ENCODE assay signal across 9 mouse cellular contexts in the genomic region with DNA sequence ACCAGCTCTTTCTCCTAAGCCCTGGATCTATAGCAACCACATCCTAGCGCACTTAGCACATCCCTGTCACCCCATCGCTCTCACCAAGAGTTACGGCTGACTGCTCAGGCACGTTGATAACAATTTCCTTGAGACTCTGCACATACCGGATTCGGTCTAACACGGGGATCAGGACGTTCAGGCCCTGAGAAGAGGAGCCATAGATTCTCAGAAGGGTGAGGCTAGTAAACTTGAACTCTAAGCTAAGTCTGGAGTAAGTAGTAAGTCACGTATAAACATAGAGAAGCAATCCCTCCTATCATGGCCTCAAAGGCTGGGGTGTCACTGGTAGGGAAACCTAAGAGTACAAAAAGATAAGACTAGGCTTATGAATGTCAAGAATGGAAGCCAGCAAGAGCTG. TPM values are rescaled to one million over a fixed set of nuclear protein-coding genes. Genes with fewer than 3 reads are reported as not detected.
DNase-seq lines count a peak whose midpoint lies in the region; ATAC-seq and TF ChIP-seq lines count a peak whose summit lies in the region.
"Had no signal": no experiment of that assay in that cellular context is flagged by ENCODE, and none has a peak within 500 bp of the region (broad histone marks: within the 10 kb centered on the region; RNA-seq: fewer than 3 reads in every experiment).

No protein-coding gene starts in this region.

- no peak for TF ChIP-seq CTCF in gastrocnemius, adult 2 months (IDR thresholded peaks at IDR 0.05)
- no peak for TF ChIP-seq CTCF in C2C12 (IDR thresholded peaks at IDR 0.05; ENCODE audit: control insufficient read depth, insufficient read depth, insufficient read length)

- H3K9me3 ChIP-seq in forebrain, embryonic 13.5 days (replicated peaks), result no peaks in the 10 kb centered on the region
- H3K9me3 ChIP-seq in liver, embryonic 13.5 days (replicated peaks), result no peaks in the 10 kb centered on the region

- H3K79me3 ChIP-seq in C2C12 (ENCODE audit: low read depth), result no peaks in the 10 kb centered on the region

- H3K27ac ChIP-seq in gastrocnemius, adult 2 months, result peak overlapping the region; percentile 90
- peak overlapping the region; percentile 92; the same call in 1 of the 2 replicates for H3K27ac ChIP-seq in forebrain, embryonic 13.5 days
- H3K27ac ChIP-seq in liver, embryonic 13.5 days, result peak overlapping the region; percentile 88

- H3K79me2 ChIP-seq in C2C12 (ENCODE audit: control insufficient read depth, insufficient read depth), result peaks cover 18% of the 10 kb centered on the region

- H3K4me2 ChIP-seq in forebrain, embryonic 13.5 days, result peak overlapping the region; percentile 89
- peak overlapping the region; percentile 76 for H3K4me2 ChIP-seq in liver, embryonic 13.5 days

- H3K4me3 ChIP-seq in gastrocnemius, adult 2 months, result peak overlapping the region; percentile 86
- H3K4me3 ChIP-seq in C2C12 (ENCODE audit: insufficient read depth, poor library complexity, severe bottlenecking), result peak overlapping the region; percentile 68
- peak overlapping the region; percentile 73 for H3K4me3 ChIP-seq in forebrain, embryonic 13.5 days
- H3K4me3 ChIP-seq in liver, embryonic 13.5 days (replicated peaks), result peak overlapping the region; percentile 86

- ATAC-seq in forebrain, embryonic 13.5 days, result no peak
- ATAC-seq in liver, embryonic 13.5 days (ENCODE audit: low read depth), result peak; percentile 4; the same call in 1 of the 2 replicates
- ATAC-seq in granulocyte monocyte progenitor cell, adult 5-6 weeks (replicated peaks; ENCODE audit: poor library complexity, severe bottlenecking), result no peak

- H3ac ChIP-seq in C2C12 (ENCODE audit: control insufficient read depth, insufficient read length, low read depth), result peak overlapping the region; percentile 69

- WGBS in forebrain, embryonic 13.5 days, result 84% methylated on average over 9 of the region's 9 CpGs
- WGBS in liver, embryonic 13.5 days (ENCODE audit: insufficient replicate concordance), result 49% methylated on average over 9 of the region's 9 CpGs

- H3K4me1 ChIP-seq in forebrain, embryonic 13.5 days, result peaks cover 24% of the 10 kb centered on the region
- peaks cover 34% of the 10 kb centered on the region for H3K4me1 ChIP-seq in liver, embryonic 13.5 days (replicated peaks)

- intact Hi-C loops in gastrocnemius, adult 2 months (cut with DNase I), result loop anchor here (10.0 kb wide), 1 partner anchor 524 kb away; no protein-coding TSS in a partner anchor
- intact Hi-C loops in gastrocnemius, postnatal 36 days (cut with DNase I), result no loop called here

- H3K9ac ChIP-seq in forebrain, embryonic 13.5 days, result peak overlapping the region; percentile 91
- peak overlapping the region; percentile 96 for H3K9ac ChIP-seq in liver, embryonic 13.5 days

- H3K36me3 ChIP-seq in C2C12 (ENCODE audit: control insufficient read depth, insufficient read depth), result peaks cover 22% of the 10 kb centered on the region
- H3K36me3 ChIP-seq in forebrain, embryonic 13.5 days (ENCODE audit: poor library complexity, severe bottlenecking), result peaks cover 59% of the 10 kb centered on the region
- peaks cover 63% of the 10 kb centered on the region for H3K36me3 ChIP-seq in liver, embryonic 13.5 days

- DNase-seq in gastrocnemius, adult 2 months, result no peak
- DNase-seq in gastrocnemius, postnatal 36 days, result no peak
- no peak for DNase-seq in liver, embryonic 13.5 days
- no peak for DNase-seq in spleen, postnatal 36 days (ENCODE audit: low spot score in 2 of 2)
- no peak for DNase-seq in retina, postnatal 1 day
- DNase-seq: cerebellum, adult 11 months had no signal

- no peaks in the 10 kb centered on the region for H3K27me3 ChIP-seq in C2C12 (ENCODE audit: control insufficient read depth, insufficient read depth, insufficient read length)
- no peaks in the 10 kb centered on the region for H3K27me3 ChIP-seq in forebrain, embryonic 13.5 days
- H3K27me3 ChIP-seq in liver, embryonic 13.5 days, result no peaks in the 10 kb centered on the region

TF ChIP-seq in C2C12, 6 proteins besides CTCF, POLR2A, EP300 and RAD21:
- TF ChIP-seq MYOG (IDR thresholded peaks at IDR 0.05; ENCODE audit: control insufficient read depth, extremely low read depth, insufficient read length) (no peak), MYOD1 (IDR thresholded peaks at IDR 0.05; ENCODE audit: control insufficient read depth, insufficient read length, low read depth) (no peak), FOSL1 (IDR thresholded peaks at IDR 0.05; ENCODE audit: insufficient read depth, low read length, poor library complexity, severe bottlenecking) (no peak), USF1 (IDR thresholded peaks at IDR 0.05; ENCODE audit: low read depth) (no peak), CEBPB (IDR thresholded peaks at IDR 0.05; ENCODE audit: low read depth) (no peak), MAX (IDR thresholded peaks at IDR 0.05) (no peak)
TF ChIP-seq in C2C12: peak in this region for 0.

RNA-seq across cellular contexts. Expression of gene Stoml2, which starts 1.2 kb away (rescaled TPM):
- 100 to 1,000 TPM in 1 of 2 experiments, 10 to 100 TPM in 1; 87.5 to 108 TPM for total RNA-seq in gastrocnemius, adult 2 months (2021)
- 10 to 100 TPM; 78.9 to 95.1 TPM for total RNA-seq in gastrocnemius, postnatal 36 days (2021)
- 133 TPM for polyA plus RNA-seq in C2C12 (2012; fragmentation: generic; extraction: Trizol)
- 305 and 335 TPM in 2 replicates for polyA plus RNA-seq in forebrain, embryonic 13.5 days (2015; fragmentation: Nextera tagmentation; extraction: Ambion mirVana)
- 270 and 280 TPM in 2 replicates for polyA plus RNA-seq in liver, embryonic 13.5 days (2015; fragmentation: Nextera tagmentation; extraction: Ambion mirVana)
- total RNA-seq in granulocyte monocyte progenitor cell, adult 5-6 weeks (2014; fragmentation: Nextera tagmentation), result 140 and 178 TPM in 2 replicates
- total RNA-seq in granulocyte monocyte progenitor cell, adult 5-6 weeks (2017), result 130 and 143 TPM in 2 replicates

RNA-seq across cellular contexts. Expression of gene Pigo, which starts 4.7 kb away (rescaled TPM):
- 10 to 100 TPM in 1 of 2 experiments, 1 to 10 TPM in 1; 4.9 to 10.2 TPM for total RNA-seq in gastrocnemius, adult 2 months (2021)
- total RNA-seq in gastrocnemius, postnatal 36 days (2021), result 1 to 10 TPM; 5.2 to 5.9 TPM
- polyA plus RNA-seq in C2C12 (2012; fragmentation: generic; extraction: Trizol), result 4.9 TPM
- 21.4 and 25.3 TPM in 2 replicates for polyA plus RNA-seq in forebrain, embryonic 13.5 days (2015; fragmentation: Nextera tagmentation; extraction: Ambion mirVana)
- 12.6 and 13.9 TPM in 2 replicates for polyA plus RNA-seq in liver, embryonic 13.5 days (2015; fragmentation: Nextera tagmentation; extraction: Ambion mirVana)
- 15.6 and 15.8 TPM in 2 replicates for total RNA-seq in granulocyte monocyte progenitor cell, adult 5-6 weeks (2014; fragmentation: Nextera tagmentation)
- total RNA-seq in granulocyte monocyte progenitor cell, adult 5-6 weeks (2017), result 5.8 and 10.8 TPM in 2 replicates

RNA-seq across cellular contexts. Expression of gene Fam214b, which starts 15.7 kb away (rescaled TPM):
- 10 to 100 TPM; 21.1 to 24.5 TPM for total RNA-seq in gastrocnemius, adult 2 months (2021)
- 10 to 100 TPM; 22.1 to 30.6 TPM for total RNA-seq in gastrocnemius, postnatal 36 days (2021)
- 4.8 TPM for polyA plus RNA-seq in C2C12 (2012; fragmentation: generic; extraction: Trizol)
- 33.8 and 42.3 TPM in 2 replicates for polyA plus RNA-seq in forebrain, embryonic 13.5 days (2015; fragmentation: Nextera tagmentation; extraction: Ambion mirVana)
- polyA plus RNA-seq in liver, embryonic 13.5 days (2015; fragmentation: Nextera tagmentation; extraction: Ambion mirVana), result 28.4 and 30.0 TPM in 2 replicates
- total RNA-seq in granulocyte monocyte progenitor cell, adult 5-6 weeks (2014; fragmentation: Nextera tagmentation), result 2.9 and 5.1 TPM in 2 replicates
- 2.1 and 5.8 TPM in 2 replicates for total RNA-seq in granulocyte monocyte progenitor cell, adult 5-6 weeks (2017)

RNA-seq across cellular contexts. Expression of gene Fancg, which starts 20.0 kb away (rescaled TPM):
- total RNA-seq in gastrocnemius, adult 2 months (2021), result 1 to 10 TPM in 1 of 2 experiments, under 1 TPM in 1; 0.84 to 1.2 TPM
- total RNA-seq in gastrocnemius, postnatal 36 days (2021), result 1 to 10 TPM in 1 of 2 experiments, under 1 TPM in 1; 0.84 to 1.1 TPM
- 3.2 TPM for polyA plus RNA-seq in C2C12 (2012; fragmentation: generic; extraction: Trizol)
- 22.9 and 23.5 TPM in 2 replicates for polyA plus RNA-seq in forebrain, embryonic 13.5 days (2015; fragmentation: Nextera tagmentation; extraction: Ambion mirVana)
- polyA plus RNA-seq in liver, embryonic 13.5 days (2015; fragmentation: Nextera tagmentation; extraction: Ambion mirVana), result 10.3 and 11.8 TPM in 2 replicates
- 19.9 and 29.0 TPM in 2 replicates for total RNA-seq in granulocyte monocyte progenitor cell, adult 5-6 weeks (2014; fragmentation: Nextera tagmentation)
- 18.7 and 21.8 TPM in 2 replicates for total RNA-seq in granulocyte monocyte progenitor cell, adult 5-6 weeks (2017)

RNA-seq across cellular contexts. Expression of gene Unc13b, which starts 28.4 kb away (rescaled TPM):
- 1 to 10 TPM; 2.1 to 2.9 TPM for total RNA-seq in gastrocnemius, adult 2 months (2021)
- total RNA-seq in gastrocnemius, postnatal 36 days (2021), result 1 to 10 TPM; 2.3 to 2.8 TPM
- 0.08 TPM for polyA plus RNA-seq in C2C12 (2012; fragmentation: generic; extraction: Trizol)
- polyA plus RNA-seq in forebrain, embryonic 13.5 days (2015; fragmentation: Nextera tagmentation; extraction: Ambion mirVana), result 15.1 and 15.2 TPM in 2 replicates
- 0.30 and 0.37 TPM in 2 replicates for polyA plus RNA-seq in liver, embryonic 13.5 days (2015; fragmentation: Nextera tagmentation; extraction: Ambion mirVana)
- 0.13 TPM in 1 of 2 replicates, not detected in the other for total RNA-seq in granulocyte monocyte progenitor cell, adult 5-6 weeks (2014; fragmentation: Nextera tagmentation)
- 0.52 and 0.57 TPM in 2 replicates for total RNA-seq in granulocyte monocyte progenitor cell, adult 5-6 weeks (2017)
